Mouse (Mus musculus) layer of hippocampus, adult 11-12 months (tissue): ENCODE measurements around the gene Itpr2.

Experiments
- DNase-seq: peaks from one replicate; pipeline ENCODE4 v3.0.0; 2022; ENCODE audit warnings: low spot score

Gene Itpr2

DNA sequence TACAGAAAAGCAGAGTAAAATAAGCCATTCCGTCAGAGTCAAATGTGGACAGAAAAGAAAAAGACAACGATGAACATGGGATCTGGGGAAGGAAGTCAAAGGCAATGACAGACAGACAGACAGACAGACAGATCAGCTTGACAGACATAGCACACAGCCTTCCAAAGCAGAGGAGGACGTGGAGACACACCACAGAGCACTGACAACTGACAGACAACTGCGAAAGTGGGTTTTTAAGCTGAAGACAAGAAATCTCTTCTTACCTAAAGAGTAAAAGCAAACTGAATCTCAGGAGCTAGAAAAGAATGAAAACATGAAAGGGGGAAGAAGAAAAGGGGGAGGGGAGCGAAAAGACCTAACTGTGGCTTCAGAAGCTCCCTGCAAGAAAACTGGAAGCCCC, 243.3 kb downstream of the Itpr2 start:
- DNase-seq = no peak

- DNase-seq = no peak
Measured at GRCm38 (mm10) chr6:146258261-146258660, 243.8 kb downstream of the Itpr2 start.

GRCm38 (mm10) chr6:146256947-146257670, 244.9 kb downstream of the Itpr2 start:
- DNase-seq = no peak

GRCm38 (mm10) chr6:146256401-146256800, 245.6 kb downstream of the Itpr2 start:
- DNase-seq = no peak

DNA sequence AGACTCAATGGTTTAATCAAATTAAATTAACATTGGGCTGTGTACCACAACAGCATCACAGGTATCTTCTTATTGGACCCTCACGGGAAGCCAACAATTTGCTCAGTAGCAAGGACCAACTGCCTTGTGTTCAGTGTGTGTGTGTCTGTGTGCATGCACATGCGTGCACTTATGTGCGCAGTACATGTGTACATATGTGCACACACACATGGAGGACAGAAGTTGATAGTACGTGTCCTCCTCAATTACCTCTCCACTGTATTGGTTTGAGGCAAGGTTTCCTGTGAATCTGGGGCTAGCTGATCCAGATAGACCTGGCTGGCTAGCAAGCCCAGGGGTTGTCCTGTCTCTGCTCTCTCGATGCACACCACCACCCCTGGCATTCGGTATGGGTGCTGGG, 246.4 kb downstream of the Itpr2 start:
- no peak for DNase-seq

GRCm38 (mm10) chr6:146254931-146255330, 247.1 kb downstream of the Itpr2 start:
- no peak for DNase-seq

GRCm38 (mm10) chr6:146254216-146254820, 247.7 kb downstream of the Itpr2 start:
- no peak for DNase-seq

DNA sequence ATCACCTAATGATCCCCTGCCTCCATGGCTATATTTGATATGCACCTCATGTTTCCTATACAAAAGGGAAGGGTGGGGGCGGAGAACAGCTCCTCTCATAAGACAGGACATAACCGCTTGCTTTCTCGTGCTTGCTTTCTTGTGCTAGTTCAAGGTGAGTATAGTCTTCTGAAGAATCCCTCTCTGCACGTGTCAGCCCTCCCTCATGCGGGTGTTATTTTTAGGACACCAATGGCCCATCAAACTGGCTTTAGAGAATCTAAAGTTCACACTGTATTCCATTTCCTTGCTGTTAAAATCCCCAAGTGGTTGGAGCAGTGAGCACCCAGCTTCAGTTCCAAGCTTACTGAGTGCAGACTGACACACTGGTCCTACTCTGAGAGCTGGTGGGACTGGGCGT, 252.9 kb downstream of the Itpr2 start:
- no peak for DNase-seq

DNA sequence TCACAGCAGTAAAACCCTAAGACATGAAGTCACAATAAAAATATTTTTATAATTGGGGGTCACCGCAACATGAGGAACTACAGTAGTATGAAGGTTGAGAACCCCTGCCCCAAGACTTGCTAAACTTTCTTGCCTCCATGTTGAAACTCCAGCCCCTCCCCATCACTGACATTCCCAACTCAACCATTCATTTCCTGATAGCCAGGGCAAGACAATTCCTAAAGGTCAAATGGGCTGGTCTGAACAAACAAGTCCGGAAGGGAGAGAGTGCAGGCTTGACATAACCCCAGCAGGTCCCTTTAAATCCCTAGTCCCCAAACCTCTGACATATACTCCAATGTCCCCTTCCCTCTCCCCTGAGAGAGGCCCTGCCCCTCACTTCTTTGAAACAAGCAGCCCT, 253.7 kb downstream of the Itpr2 start:
- no peak for DNase-seq

GRCm38 (mm10) chr6:146247906-146248305, 254.1 kb downstream of the Itpr2 start:
- no peak for DNase-seq

GRCm38 (mm10) chr6:146246368-146246767, 255.7 kb downstream of the Itpr2 start:
- no peak for DNase-seq

DNA sequence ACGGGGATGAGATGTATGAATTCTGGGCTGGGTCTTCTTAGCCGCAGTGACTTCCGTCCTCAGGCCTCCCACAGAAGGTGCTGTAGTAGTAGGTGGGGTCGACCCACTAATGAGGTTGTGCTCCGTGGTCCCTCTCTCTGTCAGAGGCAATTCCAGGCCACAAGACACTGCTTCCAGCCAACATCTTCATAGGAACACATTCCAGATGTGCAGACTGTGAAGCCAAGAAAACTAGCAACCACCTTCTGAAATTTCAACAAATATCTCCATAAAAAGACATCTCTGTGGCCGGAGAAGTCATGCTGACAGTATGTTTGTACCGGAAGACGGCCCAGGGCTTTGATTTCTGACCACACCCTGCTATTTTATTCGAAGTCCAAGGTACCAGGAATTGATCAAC, 256.1 kb downstream of the Itpr2 start:
- DNase-seq = no peak

- no peak for DNase-seq
Measured at GRCm38 (mm10) chr6:146243068-146243467, 259.0 kb downstream of the Itpr2 start.

GRCm38 (mm10) chr6:146241336-146241735, 260.7 kb downstream of the Itpr2 start:
- no peak for DNase-seq

- no peak for DNase-seq
Measured at GRCm38 (mm10) chr6:146235165-146235564, 266.9 kb downstream of the Itpr2 start.

GRCm38 (mm10) chr6:146234417-146234816, 267.6 kb downstream of the Itpr2 start:
- no peak for DNase-seq

GRCm38 (mm10) chr6:146230903-146231302, 271.1 kb downstream of the Itpr2 start:
- no peak for DNase-seq

DNA sequence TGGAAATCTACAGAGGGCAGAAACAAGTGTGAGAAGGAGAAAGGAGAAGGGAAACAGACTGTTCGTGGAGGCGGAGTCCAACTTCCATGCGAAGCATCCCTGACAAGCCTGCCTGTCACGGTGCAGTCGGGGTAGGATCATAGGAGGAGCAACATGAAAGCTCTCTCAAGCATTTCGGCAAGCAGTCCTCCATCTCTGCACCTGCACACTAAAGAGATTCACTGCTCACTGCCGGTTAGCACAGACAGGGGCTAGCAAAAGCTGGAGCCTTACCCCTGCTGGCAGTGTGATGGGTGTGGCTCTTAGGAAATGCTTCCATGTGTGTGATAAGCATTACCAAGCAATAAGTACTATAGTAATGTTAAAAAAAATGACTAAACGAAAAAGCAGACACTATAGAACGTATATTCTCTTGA, 271.6 kb downstream of the Itpr2 start:
- DNase-seq = no peak

- no peak for DNase-seq
Measured at GRCm38 (mm10) chr6:146229967-146230366, 272.1 kb downstream of the Itpr2 start.

DNA sequence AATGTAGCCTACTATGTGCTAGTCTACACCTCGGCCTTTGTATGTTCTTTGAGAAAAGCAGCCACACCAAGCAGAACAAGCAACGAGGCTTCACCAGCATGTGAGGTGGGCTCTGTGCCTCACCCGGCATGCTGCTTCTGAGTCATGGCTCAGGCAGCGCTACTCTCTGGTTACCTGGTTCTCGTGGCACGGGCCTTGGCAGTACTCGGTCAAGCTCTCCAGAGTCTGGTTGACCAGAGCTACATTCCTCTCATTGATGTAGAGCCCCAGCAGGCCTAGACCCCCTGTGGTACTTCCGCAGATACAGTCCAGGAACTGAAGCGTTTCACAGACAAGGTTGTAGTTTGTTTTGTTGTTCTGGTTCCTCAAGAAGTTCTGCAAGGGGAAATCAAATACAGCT, 272.5 kb downstream of the Itpr2 start:
- no peak for DNase-seq

DNA sequence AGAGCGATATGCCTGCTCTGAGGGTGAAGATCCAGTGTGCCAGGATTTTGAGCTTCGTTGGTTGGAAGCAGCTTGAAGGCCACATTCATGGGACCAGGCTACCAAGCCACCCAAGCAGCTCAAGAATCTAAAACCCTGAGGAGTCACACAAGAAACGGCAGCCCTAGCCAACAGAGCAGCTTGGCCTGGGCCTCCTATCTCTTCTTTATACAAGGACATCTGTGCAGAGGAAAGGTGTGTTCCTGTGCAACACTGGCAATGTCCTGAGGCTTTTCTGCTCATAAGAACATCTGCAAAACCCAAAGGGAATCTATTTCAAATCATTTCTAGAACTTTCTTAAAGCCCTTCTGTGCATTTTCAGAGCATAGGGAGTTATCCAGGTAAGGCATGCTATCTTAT, 274.0 kb downstream of the Itpr2 start:
- no peak for DNase-seq

DNA sequence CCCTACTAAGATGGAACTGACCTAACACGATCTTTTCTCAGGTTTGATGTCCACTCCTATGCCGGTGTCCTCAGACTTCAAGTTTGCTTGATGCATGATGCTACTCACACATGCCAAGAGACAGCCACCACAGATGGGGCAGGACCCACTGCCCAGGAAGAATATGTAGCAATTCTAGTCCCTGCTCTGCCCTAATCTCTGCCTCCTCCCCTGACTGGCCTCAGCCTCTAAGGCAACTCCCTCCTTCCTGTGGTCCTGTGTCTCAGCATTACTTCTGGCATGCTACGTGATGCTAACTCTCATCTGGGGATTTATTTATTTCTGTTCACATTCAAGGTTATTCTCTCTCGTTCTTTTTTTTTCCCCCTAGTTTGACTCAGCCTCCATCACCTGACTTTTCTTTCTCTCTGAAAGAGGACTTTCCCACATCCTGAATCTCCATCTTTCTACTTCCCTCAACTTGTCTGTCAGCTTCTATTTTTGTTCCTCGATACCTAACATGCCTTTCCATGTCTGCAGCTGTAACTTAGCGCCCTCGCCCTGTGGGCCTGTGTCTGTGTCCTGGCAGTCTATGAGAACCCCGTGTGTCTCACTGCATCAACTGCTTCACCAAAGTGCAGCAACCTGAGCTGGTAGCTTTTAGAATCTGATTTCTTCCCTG, 279.5 kb downstream of the Itpr2 start:
- DNase-seq = no peak
